In genomic region chr14:51128775-51129623, GRCm38 (mm10) we compare ENCODE assay signal across 15 mouse cellular contexts. TPM values are rescaled to one million over a fixed set of nuclear protein-coding genes. Genes with fewer than 3 reads are reported as not detected.
DNase-seq lines count a peak whose midpoint lies in the region; ATAC-seq lines count a peak whose summit lies in the region.
"Had no signal": no experiment of that assay in that cellular context is flagged by ENCODE, and none has a peak within 500 bp of the region (broad histone marks: within the 10 kb centered on the region; RNA-seq: fewer than 3 reads in every experiment).

No protein-coding gene starts in this region.

- DNase-seq in 416B (ENCODE audit: low read depth), result peak; percentile 3
- DNase-seq in B cell, adult 2 months, result peak; percentile 67 to 68
- no peak for DNase-seq in cerebellum, adult 18-20 months
- no peak for DNase-seq in ovary, adult 18-20 months (ENCODE audit: low spot score)
- DNase-seq: adrenal gland, postnatal 14 days; kidney, adult 11 months; retina, postnatal 1 day; thymus, adult 2 months had no signal

- peak; percentile 88 for ATAC-seq in granulocyte monocyte progenitor cell, adult 5-6 weeks (replicated peaks; ENCODE audit: poor library complexity, severe bottlenecking)
- ATAC-seq in megakaryocyte progenitor cell, adult 5-6 weeks (replicated peaks; ENCODE audit: poor library complexity), result peak; percentile 58
- ATAC-seq in activated CD4-positive, CD25-positive, alpha-beta regulatory T cell, adult 4 months, result no peak

RNA-seq across cellular contexts. Expression of gene Rnase6, which starts 5.3 kb away (rescaled TPM):
- 1.2 and 6.1 TPM in 2 replicates for total RNA-seq in granulocyte monocyte progenitor cell, adult 5-6 weeks (2014; fragmentation: Nextera tagmentation)
- total RNA-seq in granulocyte monocyte progenitor cell, adult 5-6 weeks (2017), result 8.2 and 10.0 TPM in 2 replicates
- 9.2 and 14.6 TPM in 2 replicates for total RNA-seq in megakaryocyte progenitor cell, adult 5-6 weeks (2015)
- total RNA-seq in megakaryocyte progenitor cell, adult 5-6 weeks (2017), result 20.7 and 22.2 TPM in 2 replicates
- 1 to 10 TPM; 1.9 to 6.0 TPM for polyA plus RNA-seq in activated CD4-positive, CD25-positive, alpha-beta regulatory T cell, adult 4 months (2017; shearing (Covaris generic))
- total RNA-seq: gastrocnemius, adult 8-10 months had no signal

RNA-seq across cellular contexts. Expression of gene Eddm3b, which starts 14.8 kb away (rescaled TPM):
- not detected in 2 replicates for total RNA-seq in granulocyte monocyte progenitor cell, adult 5-6 weeks (2014; fragmentation: Nextera tagmentation)
- not detected in 2 replicates for total RNA-seq in granulocyte monocyte progenitor cell, adult 5-6 weeks (2017)
- total RNA-seq in megakaryocyte progenitor cell, adult 5-6 weeks (2015), result not detected in 2 replicates
- not detected in 2 replicates for total RNA-seq in megakaryocyte progenitor cell, adult 5-6 weeks (2017)
- not detected for polyA plus RNA-seq in activated CD4-positive, CD25-positive, alpha-beta regulatory T cell, adult 4 months (2017; shearing (Covaris generic))
- total RNA-seq: adrenal gland, postnatal 14 days; gastrocnemius, adult 8-10 months; heart, postnatal 25 days; layer of hippocampus, postnatal 14 days had no signal
- polyA plus RNA-seq: limb, embryonic 15.5 days; thymus, adult 2 months had no signal

RNA-seq across cellular contexts. Expression of gene Rnase1, which starts 17.6 kb away (rescaled TPM):
- not detected in 2 replicates for total RNA-seq in granulocyte monocyte progenitor cell, adult 5-6 weeks (2014; fragmentation: Nextera tagmentation)
- not detected in 2 replicates for total RNA-seq in granulocyte monocyte progenitor cell, adult 5-6 weeks (2017)
- total RNA-seq in megakaryocyte progenitor cell, adult 5-6 weeks (2015), result not detected in 2 replicates
- not detected in 2 replicates for total RNA-seq in megakaryocyte progenitor cell, adult 5-6 weeks (2017)
- not detected for polyA plus RNA-seq in activated CD4-positive, CD25-positive, alpha-beta regulatory T cell, adult 4 months (2017; shearing (Covaris generic))
- total RNA-seq: adrenal gland, postnatal 14 days; gastrocnemius, adult 8-10 months had no signal

RNA-seq across cellular contexts. Expression of gene Rnase2b, which starts 33.1 kb away (rescaled TPM):
- not detected in 2 replicates for total RNA-seq in granulocyte monocyte progenitor cell, adult 5-6 weeks (2014; fragmentation: Nextera tagmentation)
- total RNA-seq in granulocyte monocyte progenitor cell, adult 5-6 weeks (2017), result not detected in 2 replicates
- total RNA-seq in megakaryocyte progenitor cell, adult 5-6 weeks (2015), result not detected in 2 replicates
- not detected in 2 replicates for total RNA-seq in megakaryocyte progenitor cell, adult 5-6 weeks (2017)
- not detected for polyA plus RNA-seq in activated CD4-positive, CD25-positive, alpha-beta regulatory T cell, adult 4 months (2017; shearing (Covaris generic))
- total RNA-seq: adrenal gland, postnatal 14 days; gastrocnemius, adult 8-10 months; heart, postnatal 25 days; layer of hippocampus, postnatal 14 days had no signal
- polyA plus RNA-seq: limb, embryonic 15.5 days; thymus, adult 2 months had no signal

RNA-seq across cellular contexts. Expression of gene Ang, which starts 38.0 kb away (rescaled TPM):
- 0.45 TPM in 1 of 2 replicates, not detected in the other for total RNA-seq in granulocyte monocyte progenitor cell, adult 5-6 weeks (2014; fragmentation: Nextera tagmentation)
- 1.4 and 1.8 TPM in 2 replicates for total RNA-seq in granulocyte monocyte progenitor cell, adult 5-6 weeks (2017)
- total RNA-seq in megakaryocyte progenitor cell, adult 5-6 weeks (2015), result 1.8 and 2.0 TPM in 2 replicates
- 1.3 and 1.4 TPM in 2 replicates for total RNA-seq in megakaryocyte progenitor cell, adult 5-6 weeks (2017)
- polyA plus RNA-seq in activated CD4-positive, CD25-positive, alpha-beta regulatory T cell, adult 4 months (2017; shearing (Covaris generic)), result 1 to 10 TPM; 3.7 to 6.6 TPM

Comparison
In these comparisons a context has a peak if more than half of its experiments do, and no peak if none do; other contexts are left out.
1. DNase-seq: peak in 416B (single experiment) and B cell, adult 2 months (2 of 2); none in cerebellum, adult 18-20 months (0 of 2) and ovary, adult 18-20 months (single experiment).